ENCODE assay signal across 9 mouse cellular contexts in genomic region chr13:91697011-91697410, GRCm38 (mm10). TPM values are rescaled to one million over a fixed set of nuclear protein-coding genes. Genes with fewer than 3 reads are reported as not detected.
DNase-seq lines count a peak whose midpoint lies in the region; TF ChIP-seq lines count a peak whose summit lies in the region.
"Had no signal": no experiment of that assay in that cellular context is flagged by ENCODE, and none has a peak within 500 bp of the region (broad histone marks: within the 10 kb centered on the region; RNA-seq: fewer than 3 reads in every experiment).

No protein-coding gene starts in this region.

- peak; percentile 14 to 30 for DNase-seq in cerebellum, adult 18-20 months
- DNase-seq in cerebellum, adult 11-12 months, result no peak
- peak; percentile 27 for DNase-seq in ovary, postnatal 14 days (ENCODE audit: low spot score)
- DNase-seq in ovary, postnatal 36 days (ENCODE audit: low spot score), result no peak
- peak; percentile 46 for DNase-seq in hindlimb bud, embryonic 11.5 days (ENCODE audit: extremely low spot score, low read depth, low spot score)
- DNase-seq in lung, postnatal 14 days, result peak; percentile 40
- peak; percentile 70 for DNase-seq in thymus, postnatal 14 days

- TF ChIP-seq POLR2A in cortical plate, adult 2 months (IDR thresholded peaks at IDR 0.05; ENCODE audit: extremely low read depth, insufficient read depth, low read length), result no peak

- peak; percentile 42; the same call in 1 of the 2 replicates for TF ChIP-seq CTCF in cortical plate, adult 2 months (IDR thresholded peaks at IDR 0.05; ENCODE audit: extremely low read depth, insufficient read depth, low read length)

- no peak overlapping the region for H3K4me3 ChIP-seq in cortical plate, adult 2 months (ENCODE audit: insufficient read depth, low read length)
- H3K4me3 ChIP-seq: hindbrain, embryonic 15.5 days had no signal

- H3K4me1 ChIP-seq in cortical plate, adult 2 months (ENCODE audit: control insufficient read depth, insufficient read depth, low read length), result no peaks in the 10 kb centered on the region
- H3K4me1 ChIP-seq: hindbrain, embryonic 15.5 days had no signal

- H3K27ac ChIP-seq in cortical plate, adult 2 months (ENCODE audit: insufficient read depth, low read length), result no peak overlapping the region
- H3K27ac ChIP-seq: hindbrain, embryonic 15.5 days had no signal

RNA-seq across cellular contexts. Expression of gene Acot12, which starts 44.3 kb away (rescaled TPM):
- 0.13 and 0.45 TPM in 2 replicates for polyA plus RNA-seq in cortical plate, adult 2 months (2012; rRNA removed)
- polyA plus RNA-seq: hindbrain, embryonic 15.5 days had no signal

Comparison
In these comparisons a context has a peak if more than half of its experiments do, and no peak if none do; other contexts are left out.
1. DNase-seq: peak in cerebellum, adult 18-20 months (2 of 2), ovary, postnatal 14 days (single experiment), hindlimb bud, embryonic 11.5 days (single experiment), lung, postnatal 14 days (single experiment) and thymus, postnatal 14 days (single experiment); none in cerebellum, adult 11-12 months (single experiment) and ovary, postnatal 36 days (single experiment).